Mouse (Mus musculus) heart, postnatal 4 days (tissue): ENCODE results near the gene 1700069L16Rik. TPM values are rescaled to one million over a fixed set of nuclear protein-coding genes. Genes with fewer than 3 reads are reported as not detected.

Experiments used
- total RNA-seq, 2 experiments: library from RNA; stranded (reverse); gene quantifications; 2 replicates each; pipeline ENCODE4 v1.2.3; 2021

The 1700069L16Rik gene
- total RNA-seq, 2 experiments from 2014 or later: not detected

Other genes starting within 250 kb of the 1700069L16Rik start
- 1 to 10 TPM; 1.1 to 1.3 TPM for gene Wscd2, start 234.4 kb downstream of the 1700069L16Rik start, total RNA-seq
- 10 to 100 TPM; 12.6 to 14.6 TPM for gene Cmklr1, start 74.3 kb downstream of the 1700069L16Rik start, total RNA-seq
- gene Ficd, start 11.0 kb upstream of the 1700069L16Rik start, total RNA-seq: 1 to 10 TPM; 3.9 to 4.4 TPM
- gene Sart3, start 47.7 kb upstream of the 1700069L16Rik start, total RNA-seq: 10 to 100 TPM; 30.4 to 30.7 TPM
- gene Iscu, start 48.0 kb upstream of the 1700069L16Rik start, total RNA-seq: 100 to 1,000 TPM; 102 to 104 TPM
- gene Tmem119, start 75.7 kb upstream of the 1700069L16Rik start, total RNA-seq: 10 to 100 TPM; 11.7 to 13.7 TPM
- gene Selplg, start 107.9 kb upstream of the 1700069L16Rik start, total RNA-seq: 1 to 10 TPM; 1.3 to 2.1 TPM
- gene Coro1c, start 184.0 kb upstream of the 1700069L16Rik start, total RNA-seq: 100 to 1,000 TPM in 1 of 2 experiments, 10 to 100 TPM in 1; 92.4 to 108 TPM